Mouse (Mus musculus) CD4-positive, CD25-positive, alpha-beta regulatory T cell, adult 4 months (primary cell): Measurements from ENCODE around the gene Mrto4. TPM values are rescaled to one million over a fixed set of nuclear protein-coding genes. Genes with fewer than 3 reads are reported as not detected.
"Not testable (repeated sequence)": the region's sequence is repeated elsewhere in the genome, so short reads cannot be mapped to it uniquely, and the experiment has no call there.

Experiments used
- ATAC-seq: one replicate; pipeline ENCODE4 v1.8.0; 2017
- polyA plus RNA-seq, 2 experiments: library from polyadenylated mRNA; unstranded; fragments of 100-300 nt; shearing (Covaris generic); gene quantifications; one replicate each; pipeline ENCODE4 v1.2.1; 2017

Mrto4 gene
- 10 to 100 TPM; 49.4 to 61.5 TPM for polyA plus RNA-seq

DNA sequence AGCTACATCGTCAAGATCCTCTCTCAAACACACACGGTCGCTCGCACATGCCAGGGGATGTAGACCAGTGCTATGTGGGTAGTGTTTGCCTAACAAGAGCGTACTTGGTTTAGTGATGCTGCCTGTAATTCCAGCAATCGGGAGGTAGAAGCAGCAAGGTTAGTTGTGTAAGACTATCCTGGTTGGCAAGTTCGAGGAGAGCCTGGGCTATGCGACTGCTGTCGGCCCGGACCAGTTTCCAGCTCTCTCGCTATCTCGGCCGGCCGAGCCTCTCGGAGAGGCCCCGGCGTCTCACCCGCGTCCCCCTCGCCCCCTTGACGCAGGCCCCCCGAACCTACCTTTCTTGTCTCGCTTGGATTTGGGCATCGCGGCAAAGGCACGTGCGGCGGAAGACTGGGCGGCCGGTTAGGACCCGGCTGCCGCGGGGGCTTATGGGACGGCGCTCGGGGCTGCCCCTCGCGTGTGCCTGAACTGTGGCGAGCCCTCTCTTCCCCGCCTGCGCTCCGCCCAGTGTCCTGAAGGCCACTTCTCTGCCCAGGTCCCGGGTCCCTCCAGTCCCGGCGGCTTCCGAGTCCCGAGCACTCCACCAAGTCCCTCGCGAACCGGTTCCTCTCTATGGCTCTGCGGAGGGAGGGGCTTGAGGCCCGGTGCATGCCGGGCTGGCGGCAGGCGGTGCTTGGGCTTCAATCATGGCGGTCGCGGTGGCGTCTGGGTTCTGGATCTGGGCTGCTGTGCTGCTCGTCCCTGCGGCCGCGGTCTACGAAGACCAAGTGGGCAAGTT lies at the start of gene Mrto4, which contains the start of the genes Emc1 and Ubr4:
Gene Mrto4, minus strand, starts transcription at position 646 of the 781 bp plus-strand sequence.
Gene Emc1, plus strand, starts transcription at position 657 of the 781 bp plus-strand sequence.
Gene Ubr4, plus strand, starts transcription at position 679 of the 781 bp plus-strand sequence.
- ATAC-seq: peak; percentile 98

DNA sequence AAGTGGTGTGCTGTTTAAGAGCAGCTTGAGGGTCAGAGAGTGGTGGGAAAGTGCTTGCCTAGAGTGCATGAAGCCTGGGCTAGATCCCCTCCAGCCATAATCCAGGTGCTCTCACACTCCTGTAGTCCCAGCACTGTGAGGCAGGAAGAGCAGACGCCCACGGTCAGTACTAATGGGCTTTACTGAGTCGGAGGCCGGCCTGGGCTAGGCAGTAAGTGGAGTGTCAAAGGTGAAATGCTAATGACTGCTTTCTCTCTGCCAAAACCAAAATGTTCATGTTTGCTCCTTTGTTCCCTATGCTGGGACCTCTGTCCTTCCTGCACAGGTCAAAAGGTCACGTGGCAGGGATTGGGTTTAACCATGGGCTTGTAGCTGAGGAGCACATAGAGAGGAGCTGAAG lies 48.1 kb upstream of the Mrto4 start:
- ATAC-seq: no peak

DNA sequence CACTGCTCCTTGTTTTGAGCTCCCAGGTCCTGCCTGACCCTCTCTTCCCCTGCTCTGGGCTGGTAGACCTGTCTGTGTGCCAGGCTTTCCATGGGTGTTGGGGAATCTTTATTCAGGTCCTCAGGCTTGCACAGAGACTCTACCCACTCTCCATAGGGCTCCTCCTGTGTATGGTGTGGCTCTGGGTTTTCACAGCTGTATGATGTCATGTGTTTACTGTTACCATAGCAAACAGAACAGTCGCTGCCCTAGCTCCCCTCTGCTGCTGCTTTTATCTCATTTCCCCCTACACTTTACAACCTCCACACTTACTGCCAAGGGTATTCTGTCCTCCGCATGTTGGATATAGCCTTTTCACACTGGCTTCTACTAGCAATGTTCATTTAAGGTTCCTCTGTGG lies 43.1 kb upstream of the Mrto4 start:
- ATAC-seq: no peak

DNA sequence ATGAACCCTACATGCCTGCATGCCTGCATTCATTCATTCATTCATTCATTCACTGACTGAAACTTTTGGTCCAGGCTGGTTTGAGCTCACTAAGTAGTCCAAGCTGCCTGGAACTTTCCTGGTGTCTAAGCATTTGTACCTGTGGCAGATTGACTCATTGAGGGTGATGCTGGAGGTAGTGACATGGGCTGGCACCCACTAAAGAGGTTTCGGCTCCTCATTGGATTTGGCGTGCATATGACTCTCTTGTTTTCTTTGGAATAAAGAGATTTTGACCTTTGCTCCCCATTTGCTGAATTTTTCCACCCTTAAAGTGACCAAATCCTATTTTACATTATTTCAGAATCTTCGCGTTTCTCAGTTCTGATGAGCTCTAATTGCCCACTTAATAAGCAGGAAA lies 37.2 kb upstream of the Mrto4 start:
- no peak for ATAC-seq

DNA sequence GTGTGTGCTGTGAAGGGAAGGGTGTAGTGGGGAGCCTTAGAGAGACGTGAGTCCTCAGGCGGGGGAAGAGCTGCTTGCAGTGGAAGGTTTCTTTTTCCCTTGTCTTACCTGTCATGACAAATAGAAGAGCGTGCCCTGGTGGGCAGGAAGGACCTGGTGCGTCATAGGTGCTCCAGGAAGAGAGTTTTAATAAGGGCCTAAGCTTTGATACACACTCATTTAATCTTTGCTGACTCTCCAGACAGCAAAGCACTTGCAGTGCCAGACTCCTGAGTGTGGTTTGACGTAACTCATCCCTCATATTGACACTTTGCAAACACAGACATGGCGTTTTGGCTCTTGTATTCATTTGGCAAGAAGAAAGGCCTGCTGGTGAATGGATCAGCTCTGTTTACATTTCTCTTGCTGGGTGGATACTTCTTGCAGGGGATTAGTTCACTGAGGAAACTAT lies 34.5 kb upstream of the Mrto4 start:
- ATAC-seq: no peak

DNA sequence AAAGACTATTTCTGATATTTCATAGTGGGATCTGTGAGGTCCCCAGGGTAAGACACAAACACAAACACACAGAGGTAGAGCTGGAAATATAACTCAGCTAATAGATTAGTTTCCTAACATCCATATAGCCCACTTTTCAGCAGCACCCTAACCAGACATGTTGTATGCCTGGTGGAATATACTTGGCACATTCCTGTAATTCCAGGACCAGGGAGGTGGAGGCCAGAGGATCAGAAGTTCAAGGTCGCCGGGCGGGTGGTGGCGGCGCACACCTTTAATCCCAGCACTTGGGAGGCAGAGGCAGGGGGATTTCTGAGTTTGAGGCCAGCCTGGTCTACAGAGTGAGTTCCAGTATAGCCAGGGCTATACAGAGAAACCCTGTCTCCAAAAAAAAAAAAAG lies 33.5 kb upstream of the Mrto4 start:
- ATAC-seq: not testable (repeated sequence)

DNA sequence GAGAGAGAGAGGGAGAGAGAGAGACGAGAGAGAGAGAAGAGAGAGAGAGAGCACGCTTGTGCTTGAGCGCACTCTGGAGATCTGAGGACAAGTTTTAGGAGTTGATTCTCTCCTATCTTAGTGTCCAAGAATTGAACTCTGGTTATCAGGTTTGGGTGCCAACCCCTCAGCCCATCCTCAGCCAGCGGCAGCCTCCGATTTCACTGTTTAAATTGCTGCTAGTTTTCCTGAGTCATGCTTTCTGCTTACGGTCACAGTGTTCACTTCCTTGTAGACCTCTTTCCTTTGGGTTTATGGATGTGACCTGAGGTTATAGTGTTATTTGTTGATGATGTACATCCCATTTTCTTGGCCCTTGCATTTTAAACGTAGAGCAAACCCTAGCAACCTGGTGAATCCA lies 29.9 kb upstream of the Mrto4 start:
- ATAC-seq: no peak

DNA sequence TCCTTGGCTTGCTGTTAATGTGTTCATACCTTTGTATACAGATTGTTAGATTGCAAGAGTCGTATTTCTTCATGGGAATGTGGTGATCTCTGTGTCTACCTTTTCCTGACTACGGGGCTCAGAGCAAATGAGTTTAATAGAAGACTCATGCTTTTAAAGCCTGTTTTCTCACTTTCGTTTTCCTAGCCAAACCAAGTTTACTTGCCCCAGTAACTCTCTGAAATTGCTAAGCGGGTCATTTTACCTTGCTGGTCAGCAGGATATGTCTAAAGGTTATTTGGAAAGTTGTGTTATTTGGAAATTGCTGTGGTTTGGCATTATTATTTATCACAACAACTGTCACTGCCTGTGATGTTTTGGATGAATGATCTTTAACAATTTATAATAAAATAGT lies 29.1 kb upstream of the Mrto4 start:
- no peak for ATAC-seq

DNA sequence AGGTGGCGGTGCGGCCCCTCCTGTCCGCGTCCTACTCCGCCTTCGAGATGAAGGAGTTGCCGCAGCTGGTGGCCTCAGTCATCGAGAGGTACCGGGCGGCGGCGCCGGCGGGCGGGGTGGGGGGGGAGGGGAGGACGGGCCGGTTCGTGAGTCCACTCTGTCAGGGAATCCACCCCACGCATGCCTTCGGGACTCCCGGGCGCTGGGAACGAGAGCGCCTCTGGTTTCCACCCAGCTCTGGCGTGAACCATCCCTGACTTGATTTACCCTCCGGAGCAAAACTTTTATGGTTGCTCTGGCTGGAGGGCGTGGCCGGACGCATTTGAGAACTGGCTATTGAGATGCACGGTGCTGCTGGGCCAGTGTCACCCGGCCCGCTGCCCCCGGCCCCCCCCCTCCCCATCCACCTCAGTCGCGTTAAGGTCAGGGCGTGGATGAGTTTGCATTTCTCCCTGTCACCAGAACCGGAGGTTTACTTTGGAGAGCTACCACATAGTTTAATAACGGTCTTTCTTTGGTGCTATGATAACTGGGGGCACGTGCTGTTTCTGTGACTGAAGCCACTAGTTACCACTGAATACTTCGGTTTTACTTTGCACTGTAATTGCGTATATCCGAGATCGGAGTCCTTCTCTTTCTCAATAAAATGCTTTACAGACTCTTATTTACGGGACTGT lies 28.5 kb upstream of the Mrto4 start:
- ATAC-seq: peak; percentile 28

DNA sequence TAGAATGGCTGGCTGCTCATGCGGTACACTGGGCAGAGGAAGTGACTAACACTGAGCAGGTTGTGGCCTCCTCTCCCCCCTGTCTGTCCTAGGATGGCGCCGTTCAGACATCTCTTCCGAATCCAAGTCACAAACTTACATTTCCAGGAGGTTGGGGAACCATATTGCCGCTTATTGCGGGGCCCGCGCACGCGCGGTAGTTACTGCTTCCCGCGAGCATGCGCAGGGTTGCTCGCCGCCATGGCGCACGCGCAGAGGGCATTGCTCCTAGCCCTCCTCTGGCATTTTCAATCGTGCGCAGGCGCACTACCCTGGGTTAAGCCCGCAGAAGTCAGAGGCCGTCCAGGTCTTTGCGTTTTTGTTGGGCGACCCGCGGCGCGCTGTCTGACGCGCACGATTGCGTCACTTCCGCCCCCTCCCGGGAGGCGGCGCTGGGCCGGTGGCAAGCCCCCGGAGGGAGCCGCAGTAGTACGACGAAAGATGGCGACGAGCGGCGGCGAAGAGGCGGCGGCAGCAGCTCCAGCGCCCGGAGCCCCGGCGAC lies 27.9 kb upstream of the Mrto4 start:
- peak; percentile 92 for ATAC-seq

DNA sequence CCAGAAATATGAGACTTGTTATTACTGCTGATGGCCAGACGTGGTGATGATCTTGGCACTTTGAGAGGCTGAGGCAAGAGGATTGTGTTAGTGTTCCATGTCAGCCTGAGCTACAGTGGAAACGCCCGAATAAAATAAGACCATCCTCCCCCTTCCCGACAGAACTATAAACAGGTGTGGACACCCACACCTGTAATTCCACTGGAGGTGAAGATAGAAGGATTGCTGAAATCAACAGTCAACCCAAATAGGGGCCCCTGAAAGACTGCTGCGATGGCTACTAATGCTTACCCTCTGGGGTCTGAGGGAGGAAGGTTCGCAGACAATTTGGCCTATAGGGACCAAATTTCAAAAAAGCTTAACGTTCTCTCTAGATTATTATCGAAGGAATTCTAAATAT lies 27.3 kb upstream of the Mrto4 start:
- ATAC-seq: no peak

DNA sequence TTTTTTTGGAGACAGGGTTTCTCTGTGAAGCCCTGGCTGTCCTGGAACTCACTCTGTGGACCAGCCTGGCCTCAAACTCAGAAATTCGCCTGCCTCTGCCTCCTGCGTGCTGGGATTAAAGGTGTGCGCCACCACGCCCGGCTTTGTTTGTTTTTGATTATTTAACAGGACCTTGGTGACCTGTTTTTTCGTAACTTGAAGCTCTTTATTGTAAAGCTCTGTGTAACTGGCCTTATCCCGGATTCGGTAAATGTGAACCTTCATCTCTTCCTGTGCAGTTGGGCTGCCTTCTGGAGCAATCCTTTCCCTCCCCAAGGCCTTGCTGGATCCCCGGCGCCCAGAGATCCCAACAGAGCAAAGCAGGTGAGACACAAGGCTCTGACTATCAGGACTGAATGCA lies 21.2 kb upstream of the Mrto4 start:
- ATAC-seq: no peak

DNA sequence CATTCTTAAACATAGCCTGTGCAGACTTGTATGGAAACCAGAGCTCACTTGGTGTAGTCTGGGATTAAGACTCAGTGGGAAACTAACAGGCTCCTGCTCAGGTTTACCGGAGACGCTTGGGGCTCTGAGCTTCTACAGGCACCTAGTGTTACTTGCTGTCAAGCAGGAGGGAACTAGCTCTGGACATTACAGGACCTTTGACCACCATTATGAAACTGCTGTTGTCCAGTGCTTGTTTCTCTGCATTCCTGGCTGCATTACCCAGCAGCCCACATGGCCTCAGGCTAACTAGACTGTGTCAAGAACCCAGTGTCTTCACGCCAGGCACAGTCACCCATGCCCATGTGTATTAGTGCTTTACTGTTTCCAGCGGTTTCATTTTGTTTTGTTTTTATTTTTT lies 20.8 kb upstream of the Mrto4 start:
- ATAC-seq: no peak

DNA sequence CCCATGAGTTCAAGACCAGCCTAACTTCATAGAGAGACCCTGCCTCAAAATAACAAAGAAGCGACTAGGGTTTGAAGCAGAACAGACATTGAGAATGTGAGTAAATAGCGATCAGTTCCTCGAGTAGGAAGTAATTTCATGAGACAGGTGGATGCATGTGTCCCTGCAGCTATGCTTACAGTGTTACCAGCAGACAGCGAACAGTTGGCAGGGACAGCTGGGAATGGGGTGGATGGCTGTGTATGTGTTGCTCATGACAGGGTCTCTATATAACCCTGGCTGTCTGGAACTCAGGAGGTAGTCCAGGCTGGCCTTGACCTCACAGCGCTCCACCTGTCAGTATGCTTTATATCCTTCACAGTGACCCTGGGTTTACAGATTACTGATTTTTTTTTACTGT lies 15.7 kb upstream of the Mrto4 start:
- no peak for ATAC-seq

DNA sequence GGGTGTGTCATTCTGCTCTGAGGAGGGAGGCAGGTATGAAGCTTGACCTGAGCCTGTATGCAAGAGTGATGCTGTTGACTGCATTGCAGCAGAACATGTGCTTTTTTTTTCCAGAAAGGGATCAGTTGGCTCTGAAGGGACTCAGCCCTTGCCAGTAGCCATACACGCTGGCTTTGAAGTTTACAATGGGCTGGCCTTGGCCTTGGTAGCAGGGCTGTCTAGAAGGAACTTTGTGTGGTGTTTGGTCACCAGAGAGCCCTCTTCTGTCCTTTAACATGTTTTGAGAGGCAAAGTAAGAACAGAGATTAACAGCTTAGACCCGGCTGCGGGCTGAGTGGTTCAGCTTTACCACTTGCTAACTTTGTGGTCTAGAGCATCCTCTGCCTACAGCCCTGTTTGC lies 15.0 kb upstream of the Mrto4 start:
- no peak for ATAC-seq

DNA sequence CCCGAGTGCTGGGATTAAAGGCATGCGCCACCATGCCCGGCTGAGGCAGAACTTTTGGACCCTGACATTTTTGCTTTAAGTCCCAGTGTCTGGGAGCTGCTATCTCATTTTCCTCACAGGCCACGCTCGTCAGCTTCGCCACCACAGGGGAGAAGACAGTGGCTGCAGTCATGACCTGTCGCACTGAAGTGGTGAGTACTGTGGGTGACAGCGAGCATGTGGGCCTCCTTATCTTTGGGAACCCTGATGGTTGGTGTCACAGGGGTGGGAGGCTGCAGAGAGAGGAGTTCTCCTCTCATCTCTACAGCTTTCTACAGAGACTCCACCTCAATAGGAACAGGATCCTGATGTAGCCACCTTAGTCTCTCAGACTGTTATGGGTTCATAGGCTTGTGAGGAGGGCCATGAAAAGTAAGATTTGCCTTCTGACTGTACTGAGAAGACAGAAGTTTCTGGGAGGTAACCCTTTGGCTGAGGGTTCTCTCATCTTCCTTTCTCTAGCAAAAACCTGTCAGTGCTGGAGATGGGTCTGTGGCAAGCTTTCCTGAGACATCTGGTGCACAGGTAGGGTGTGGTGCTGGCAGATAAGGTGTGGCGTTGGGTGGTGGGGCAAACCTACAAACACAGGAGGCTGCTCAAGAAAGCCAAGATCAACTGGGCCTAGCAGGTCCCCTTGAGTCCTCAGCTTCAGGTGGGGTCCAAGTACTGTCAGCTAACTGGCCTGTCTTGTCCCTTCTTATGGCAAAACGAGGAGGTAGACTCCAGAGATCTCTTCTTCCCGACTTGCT lies 8.6 kb upstream of the Mrto4 start:
- ATAC-seq: no peak

DNA sequence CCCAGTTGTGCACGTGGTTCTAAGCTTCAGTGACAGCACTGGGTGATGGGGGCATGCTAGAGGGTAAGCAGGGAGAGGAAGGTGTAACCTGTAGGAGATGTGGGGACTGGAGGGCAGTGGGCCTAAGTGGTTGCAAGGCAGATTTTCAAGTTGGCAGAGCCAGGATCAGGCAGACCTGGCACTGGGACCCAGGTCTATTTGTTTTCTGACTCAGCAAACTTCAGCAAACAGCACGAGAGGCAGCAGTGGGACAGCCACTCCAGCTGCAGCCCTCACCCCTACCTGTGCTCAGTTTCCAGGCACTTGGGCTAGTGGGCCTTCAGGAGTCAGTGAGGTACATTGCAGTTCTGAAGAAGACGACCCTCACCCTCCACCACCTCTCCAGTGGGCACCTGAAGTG lies 4.8 kb upstream of the Mrto4 start:
- ATAC-seq: no peak

DNA sequence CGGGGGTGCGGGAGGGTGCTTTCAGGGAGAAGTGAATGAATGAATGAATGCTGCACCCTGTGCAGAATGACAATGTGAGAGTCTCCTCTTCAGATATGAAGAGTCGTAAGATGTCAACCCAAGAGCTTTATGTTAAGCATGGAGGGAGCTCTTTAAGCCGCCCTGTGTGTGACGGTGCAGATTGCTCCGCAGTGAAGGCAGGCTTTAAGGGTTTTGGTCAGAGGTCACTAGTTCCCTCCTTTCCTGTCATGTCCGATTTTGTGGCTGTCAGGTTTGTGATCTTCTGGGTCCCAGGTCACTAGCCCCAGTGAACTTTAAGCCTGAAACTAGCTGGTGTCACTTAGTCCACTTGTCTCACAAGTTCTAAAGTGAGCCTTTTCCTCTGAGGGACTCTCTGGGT lies 456 bp upstream of the Mrto4 start:
- no peak for ATAC-seq

DNA sequence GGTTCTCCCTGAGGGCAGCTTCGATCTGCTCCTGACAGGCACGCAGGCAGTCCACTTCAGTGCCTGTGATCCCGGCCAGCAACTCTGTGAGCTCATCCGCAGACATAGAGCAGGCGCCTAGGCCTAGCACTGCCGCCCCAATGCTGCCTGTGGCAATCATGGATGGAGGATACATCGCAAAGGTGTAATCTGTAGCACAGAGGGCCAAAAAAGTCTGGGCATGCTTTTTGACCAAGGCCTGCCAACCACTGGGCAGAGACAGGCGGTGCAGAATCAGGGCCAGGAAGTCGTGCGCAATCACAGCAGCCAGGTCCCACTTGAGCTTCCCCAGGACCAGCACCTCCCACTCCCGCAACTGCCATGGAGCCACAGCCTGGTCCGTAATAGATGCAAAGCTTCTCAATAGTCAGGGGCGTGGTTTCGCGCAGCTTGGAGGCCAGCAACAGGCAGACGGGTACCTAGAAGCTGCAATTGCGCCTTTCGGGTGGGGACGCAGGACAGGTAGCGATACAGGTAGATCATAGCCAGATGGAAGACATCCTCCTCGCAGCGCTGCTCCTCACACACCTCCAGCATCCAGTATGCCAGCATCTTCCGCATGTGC lies 6.9 kb downstream of the Mrto4 start:
- ATAC-seq: no peak

DNA sequence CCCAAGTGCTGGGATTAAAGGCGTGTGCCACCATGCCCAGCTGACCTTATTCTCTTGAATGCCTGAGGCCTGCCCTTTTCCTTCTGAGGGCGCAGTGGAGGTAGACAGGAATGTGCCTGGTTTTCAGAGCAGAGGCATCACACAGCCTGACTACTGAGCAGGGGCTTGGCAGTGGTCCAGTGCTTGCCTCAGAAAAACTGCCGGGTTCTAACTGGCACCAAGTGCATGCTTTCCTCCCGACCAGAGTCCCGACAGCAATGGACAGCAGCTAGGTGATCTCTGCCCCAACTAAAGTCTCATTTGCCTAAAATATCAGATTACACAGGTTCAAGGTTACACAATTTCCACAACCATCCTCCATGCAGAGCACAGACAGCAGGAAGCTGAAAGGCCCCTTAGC lies 8.7 kb downstream of the Mrto4 start:
- ATAC-seq: no peak

DNA sequence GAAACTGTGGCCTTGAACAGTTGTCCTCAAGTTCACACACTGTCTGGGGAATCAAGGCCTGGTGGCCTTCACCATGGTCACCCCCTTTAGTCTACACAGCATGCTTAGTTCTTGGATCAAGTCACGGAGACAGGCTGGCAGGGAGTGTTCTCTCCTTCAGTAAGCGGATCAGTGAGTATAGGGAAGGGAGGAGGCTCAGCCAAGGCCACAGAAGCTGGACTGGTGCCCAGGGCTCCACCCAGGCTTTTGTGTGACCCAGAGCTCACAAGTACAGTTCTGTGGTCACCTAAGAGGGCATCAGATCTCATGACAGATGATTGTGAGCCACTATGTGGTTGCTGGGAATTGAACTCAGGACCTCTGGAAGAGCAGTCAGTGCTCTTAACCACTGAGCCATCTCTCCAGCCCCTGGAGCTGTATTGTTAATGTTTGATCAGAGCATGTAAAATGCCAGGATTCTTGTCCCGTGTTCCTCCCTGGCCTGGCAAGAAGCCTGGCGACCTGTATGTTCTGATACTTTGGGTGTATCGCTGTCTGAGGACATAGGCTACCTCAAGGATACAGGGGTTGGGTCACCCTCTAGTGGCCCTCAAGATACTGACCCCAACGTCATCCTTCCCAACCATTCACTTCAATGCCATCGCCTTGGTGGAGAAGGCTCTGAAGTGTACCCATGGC lies 10.7 kb downstream of the Mrto4 start:
- no peak for ATAC-seq

DNA sequence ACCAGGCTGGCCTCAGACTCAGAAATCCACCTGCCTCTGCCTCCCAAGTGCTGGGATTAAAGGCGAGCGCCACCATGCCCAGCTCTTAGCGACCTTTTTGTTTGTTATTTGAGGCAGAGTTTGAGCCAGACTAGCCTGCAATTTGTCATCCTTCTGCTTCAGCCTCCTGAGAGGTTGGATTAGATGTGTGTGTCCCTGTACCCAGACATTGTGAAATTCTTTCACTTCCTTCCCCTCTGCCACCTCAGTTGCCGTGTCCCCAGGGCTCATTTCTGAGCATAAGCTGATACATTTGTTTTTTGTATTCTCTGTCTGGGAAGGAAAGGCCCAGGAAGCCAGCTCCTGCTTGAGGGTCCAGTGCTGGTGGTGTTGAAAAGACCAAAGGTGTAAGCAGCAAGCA lies 11.5 kb downstream of the Mrto4 start:
- no peak for ATAC-seq
